Mouse (Mus musculus) MEL (cell line): ENCODE measurements around the gene Lyg2. TPM values are rescaled to one million over a fixed set of nuclear protein-coding genes. Genes with fewer than 3 reads are reported as not detected.

Experiments used
- DNase-seq: peaks from one replicate; pipeline ENCODE4 v3.0.0; 2011; ENCODE audit warnings: low read depth, low spot score
- H3K27ac ChIP-seq: 2 replicates; pipeline ENCODE4 v1.5.1; 2012; ENCODE audit warnings: low read depth, mild to moderate bottlenecking, control low read depth, low read length, moderate library complexity; ENCODE audit not compliant: control insufficient read depth
- H3K27me3 ChIP-seq, 2 experiments: fragments of 150-350 bp in 1 of 2; sonication (generic) in 1 of 2; 2 replicates each; pipeline ENCODE4 v1.6.1; 2012; ENCODE audit warnings: low read length in 2 of 2, mild to moderate bottlenecking in 2 of 2, improper control_type of control experiment in 1 of 2, moderate library complexity in 1 of 2; ENCODE audit not compliant: insufficient read depth in 2 of 2, control insufficient read depth in 1 of 2
- H3K36me3 ChIP-seq, 2 experiments: 2 replicates each; pipeline ENCODE4 v1.6.1; 2012 to 2014; ENCODE audit warnings: low read length in 2 of 2, improper control_type of control experiment in 1 of 2, inconsistent platforms in 1 of 2, mild to moderate bottlenecking in 1 of 2; ENCODE audit not compliant: insufficient read depth in 2 of 2, control insufficient read depth in 1 of 2
- H3K4me1 ChIP-seq, 2 experiments: fragments of 150-350 bp in 1 of 2; sonication (generic) in 1 of 2; 2 replicates each; pipeline ENCODE4 v1.6.1; 2012; ENCODE audit warnings: low read length in 2 of 2, improper control_type of control experiment in 1 of 2, mild to moderate bottlenecking in 1 of 2; ENCODE audit not compliant: insufficient read depth in 2 of 2, control insufficient read depth in 1 of 2
- H3K4me3 ChIP-seq, 2 experiments: fragments of 150-350 bp in 1 of 2; sonication (generic) in 1 of 2; 2 replicates each; pipeline ENCODE4 v1.5.1; 2012; ENCODE audit warnings: low read depth in 2 of 2, low read length in 2 of 2, mild to moderate bottlenecking in 2 of 2, moderate library complexity in 2 of 2, control low read depth in 1 of 2, improper control_type of control experiment in 1 of 2; ENCODE audit not compliant: control insufficient read depth in 1 of 2, insufficient read depth in 1 of 2
- H3K79me2 ChIP-seq: 2 replicates; pipeline ENCODE4 v1.6.1; 2012; ENCODE audit warnings: mild to moderate bottlenecking, low read length, moderate library complexity; ENCODE audit not compliant: control insufficient read depth, poor library complexity, insufficient read depth
- H3K9ac ChIP-seq: 2 replicates; pipeline ENCODE4 v1.6.1; 2012; ENCODE audit warnings: low read depth, mild to moderate bottlenecking, control low read depth, low read length, moderate library complexity; ENCODE audit not compliant: control insufficient read depth, poor library complexity, severe bottlenecking
- H3K9me3 ChIP-seq: fragments of 150-350 bp; sonication (generic); replicated peaks from 2 replicates; pipeline ENCODE4 v1.6.1; 2012; ENCODE audit warnings: mild to moderate bottlenecking, low read length, improper control_type of control experiment, moderate library complexity; ENCODE audit not compliant: insufficient read depth
- ELF1 ChIP-seq: IDR thresholded peaks from 2 replicates; pipeline ENCODE4 v1.6.1; 2014; ENCODE audit warnings: low read depth, mild to moderate bottlenecking, inconsistent platforms, low read length, improper control_type of control experiment, moderate library complexity
- GABPA ChIP-seq: IDR thresholded peaks from 2 replicates; pipeline ENCODE4 v1.6.1; 2012; ENCODE audit warnings: low read depth, mild to moderate bottlenecking, inconsistent platforms, low read length, improper control_type of control experiment, moderate library complexity
- HCFC1 ChIP-seq: IDR thresholded peaks from 2 replicates; pipeline ENCODE4 v1.6.1; 2012; ENCODE audit warnings: low read depth, mild to moderate bottlenecking, inconsistent platforms, low read length, improper control_type of control experiment, moderate library complexity
- MAFK ChIP-seq: IDR thresholded peaks from 2 replicates; pipeline ENCODE4 v1.6.1; 2011; ENCODE audit warnings: low read depth, mild to moderate bottlenecking, low read length, improper control_type of control experiment, borderline replicate concordance
- MAZ ChIP-seq: IDR thresholded peaks from 2 replicates; pipeline ENCODE4 v1.6.1; 2012; ENCODE audit warnings: low read depth, mild to moderate bottlenecking, inconsistent platforms, low read length, improper control_type of control experiment
- MXI1 ChIP-seq: IDR thresholded peaks from 2 replicates; pipeline ENCODE4 v1.6.1; 2011; ENCODE audit warnings: mild to moderate bottlenecking, low read depth, low read length, improper control_type of control experiment
- NELFE ChIP-seq: IDR thresholded peaks from 2 replicates; pipeline ENCODE4 v1.6.1; 2011; ENCODE audit warnings: low read depth, low read length, improper control_type of control experiment
- NRF1 ChIP-seq: IDR thresholded peaks from 2 replicates; pipeline ENCODE4 v1.6.1; 2014; ENCODE audit warnings: low read depth, mild to moderate bottlenecking, inconsistent platforms, low read length, improper control_type of control experiment, moderate library complexity; ENCODE audit not compliant: poor library complexity, insufficient read depth, severe bottlenecking
- POLR2A ChIP-seq, 2 experiments: IDR thresholded peaks; 2 replicates each; pipeline ENCODE4 v1.6.1; 2011 to 2012; ENCODE audit warnings: low read length in 2 of 2, mild to moderate bottlenecking in 2 of 2, control low read depth in 1 of 2, improper control_type of control experiment in 1 of 2, low read depth in 1 of 2, moderate library complexity in 1 of 2; ENCODE audit not compliant: control insufficient read depth in 1 of 2, insufficient read depth in 1 of 2, poor library complexity in 1 of 2
- POLR2AphosphoS2 ChIP-seq: IDR thresholded peaks from 2 replicates; pipeline ENCODE4 v1.6.1; 2011; ENCODE audit warnings: low read length, improper control_type of control experiment
- RCOR1 ChIP-seq: IDR thresholded peaks from 2 replicates; pipeline ENCODE4 v1.6.1; 2012; ENCODE audit warnings: low read depth, mild to moderate bottlenecking, inconsistent platforms, low read length, improper control_type of control experiment
- SIN3A ChIP-seq: IDR thresholded peaks from 2 replicates; pipeline ENCODE4 v1.6.1; 2012; ENCODE audit warnings: low read length, improper control_type of control experiment, inconsistent platforms
- TBP ChIP-seq: IDR thresholded peaks from 2 replicates; pipeline ENCODE4 v1.8.0; 2011; ENCODE audit warnings: low read depth, low read length, improper control_type of control experiment
- USF2 ChIP-seq, 2 experiments: IDR thresholded peaks; 2 replicates each; pipeline ENCODE4 v1.6.1; 2011 to 2012; ENCODE audit warnings: improper control_type of control experiment in 2 of 2, low read length in 2 of 2, borderline replicate concordance in 1 of 2, inconsistent platforms in 1 of 2, low read depth in 1 of 2, mild to moderate bottlenecking in 1 of 2; ENCODE audit not compliant: insufficient read depth in 1 of 2
- ZMIZ1 ChIP-seq: IDR thresholded peaks from 2 replicates; pipeline ENCODE4 v1.6.1; 2012; ENCODE audit warnings: low read depth, mild to moderate bottlenecking, inconsistent platforms, low read length, improper control_type of control experiment, moderate library complexity
- ZNF384 ChIP-seq: IDR thresholded peaks from 2 replicates; pipeline ENCODE4 v1.6.1; 2012; ENCODE audit warnings: low read depth, mild to moderate bottlenecking, inconsistent platforms, low read length, improper control_type of control experiment
- polyA plus RNA-seq, 2 experiments: library from polyadenylated mRNA; stranded (reverse) in 1 of 2; unstranded in 1 of 2; fragments of >175 nt in 1 of 2; fragments of >200 nt in 1 of 2; gene quantifications; 2 replicates each; pipeline versions ENCODE4 v1.2.1 to v1.2.4; 2012; ENCODE audit warnings: low replicate concordance in 2 of 2, low read depth in 1 of 2; ENCODE audit not compliant: insufficient read length in 2 of 2, insufficient read depth in 1 of 2, missing spikeins in 1 of 2
- total RNA-seq: library from RNA; depleted of rRNA; stranded (reverse); fragments of 300-350 nt; gene quantifications from 2 replicates; pipeline ENCODE4 v1.2.3, GENCODE M21; 2012; rRNA removed

Gene Lyg2
- total and polyA plus RNA-seq, 3 experiments: not detected

DNA sequence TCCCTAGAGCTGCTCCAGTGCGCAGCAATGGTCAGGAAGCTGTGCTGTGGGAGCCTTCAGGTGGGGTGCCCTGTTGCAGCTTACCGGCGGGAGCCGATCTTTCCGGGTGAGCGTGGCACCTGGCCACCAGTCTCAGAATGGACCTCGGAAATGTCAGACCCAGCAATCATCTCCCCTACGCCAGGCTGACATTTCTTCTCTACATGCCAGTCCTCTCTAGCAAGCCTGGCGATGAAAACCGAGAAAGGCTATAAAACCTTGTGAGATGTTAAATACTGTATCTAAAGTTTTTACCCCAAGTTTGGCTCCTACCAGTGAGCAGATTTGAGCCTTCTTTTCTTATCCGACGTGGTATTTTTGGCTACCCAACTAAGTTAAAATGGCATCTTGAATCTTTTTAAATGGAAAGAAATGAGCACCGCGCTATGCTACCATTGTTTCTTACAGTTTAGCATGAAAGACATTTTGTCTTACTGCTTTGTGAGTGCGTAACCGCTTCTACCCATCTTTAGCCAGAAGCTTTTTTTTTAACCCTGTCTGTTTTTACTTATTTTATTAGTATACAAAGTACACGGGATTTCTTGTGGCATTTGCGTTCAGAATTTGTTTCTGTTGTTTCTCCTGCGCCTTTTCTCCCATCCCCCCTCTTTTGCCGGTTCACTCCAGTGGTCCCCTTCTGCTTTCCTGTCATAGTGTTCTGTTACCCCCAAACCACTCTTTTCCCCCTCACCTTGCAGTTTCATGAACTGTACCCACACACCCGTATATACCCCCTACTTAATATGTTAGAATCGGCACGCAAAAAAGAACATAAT lies 50.7 kb downstream of the Lyg2 start (continued):
- TF ChIP-seq TBP (no peak), ZMIZ1 (0 out of 2 replicates have a peak, but pooled peaks have one; percentile 44), ZNF384 (no peak)
- TF ChIP-seq, all 39 proteins: peak for 8

DNA sequence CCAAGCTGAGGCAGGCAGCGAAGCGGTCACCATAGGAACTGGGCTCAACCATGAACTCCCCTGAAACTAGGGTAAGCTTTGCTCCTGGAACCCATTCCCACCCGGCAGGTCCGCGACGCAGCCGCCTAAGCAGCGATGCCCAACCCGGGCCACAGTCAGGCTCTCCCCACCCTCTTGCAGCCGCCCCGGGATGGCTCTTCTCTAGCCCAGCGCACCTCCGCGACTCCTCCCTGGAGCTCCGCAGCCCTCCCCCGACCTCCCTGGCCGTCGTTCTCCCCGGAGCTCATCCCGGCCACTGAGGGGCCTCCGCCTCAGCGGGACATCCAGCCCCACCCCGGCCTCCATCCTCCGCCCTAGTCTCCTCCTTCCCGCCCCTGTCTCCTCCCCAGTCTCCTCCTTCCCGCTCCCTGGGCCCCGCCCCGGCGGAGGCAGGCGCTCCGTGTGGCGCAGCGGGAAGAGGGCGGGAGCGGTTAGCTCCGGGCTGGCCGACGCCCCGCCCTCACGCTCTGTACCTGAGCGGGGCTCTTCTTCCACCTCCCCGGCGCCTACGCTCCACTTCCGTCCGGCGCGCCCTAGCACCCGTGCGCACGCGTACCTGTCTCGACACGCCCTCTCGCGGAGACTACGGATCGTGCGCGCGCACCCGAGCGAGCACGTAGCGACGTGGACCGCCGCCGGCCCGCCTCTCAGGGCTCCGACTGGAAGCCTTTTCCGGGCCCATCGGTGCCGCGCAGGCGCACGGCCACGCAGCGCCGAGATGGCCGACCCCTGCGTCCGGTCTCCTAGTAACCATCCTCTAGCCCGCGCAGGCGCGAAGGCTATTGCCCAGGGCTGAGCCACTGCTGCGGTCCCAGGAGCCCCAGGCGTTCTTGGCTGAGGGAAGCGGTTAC lies 51.5 kb downstream of the Lyg2 start:
- peaks cover 1 to 4% of the 10 kb centered on the region in 2 experiments; a peak in 3 of 4 replicates for H3K27me3 ChIP-seq
- H3K79me2 ChIP-seq: peaks cover 2% of the 10 kb centered on the region; the same call in 1 of the 2 replicates
- peak overlapping the region; percentile 88 for H3K9ac ChIP-seq
- peak overlapping the region; percentile 88 for H3K27ac ChIP-seq
- TF ChIP-seq POLR2A (IDR thresholded peaks at IDR 0.05; ENCODE audit: control insufficient read depth in 1 of 2, insufficient read depth in 1 of 2, low read depth in 1 of 2, low read length in 2 of 2, poor library complexity in 1 of 2): peak; percentile 50 to 78; a peak in 3 of 4 replicates
- TF ChIP-seq POLR2AphosphoS2: peak; percentile 57; the same call in 1 of the 2 replicates
- 0 out of 2 replicates have a peak, but pooled peaks have one; percentile 36 for TF ChIP-seq TBP
- peak; percentile 57; the same call in 1 of the 2 replicates for TF ChIP-seq MAZ
- TF ChIP-seq MXI1: peak; percentile 79; the same call in 1 of the 2 replicates
- TF ChIP-seq USF2 (IDR thresholded peaks at IDR 0.05; ENCODE audit: borderline replicate concordance in 1 of 2, insufficient read depth in 1 of 2, low read depth in 1 of 2, low read length in 2 of 2): no peak
- TF ChIP-seq NRF1: peak; percentile 97
- no peak for TF ChIP-seq RCOR1
- TF ChIP-seq HCFC1: peak; percentile 85
- no peak for TF ChIP-seq GABPA
- TF ChIP-seq ELF1: peak; percentile 89
- no peak for TF ChIP-seq MAFK
- peak; percentile 64; the same call in 1 of the 2 replicates for TF ChIP-seq NELFE
- peak; percentile 88; the same call in 1 of the 2 replicates for TF ChIP-seq SIN3A
- peaks cover 5 to 12% of the 10 kb centered on the region in 2 experiments; a peak in 3 of 4 replicates for H3K4me1 ChIP-seq
- H3K9me3 ChIP-seq: no peaks in the 10 kb centered on the region
- H3K4me3 ChIP-seq: peak overlapping the region; percentile 75 to 91
- H3K36me3 ChIP-seq: peaks cover 0 to 13% of the 10 kb centered on the region in 2 experiments; a peak in 2 of 4 replicates
- peak; percentile 99 for DNase-seq

Other genes starting within 250 kb of the Lyg2 start
- gene 2010300C02Rik, start 196.4 kb downstream of the Lyg2 start, total RNA-seq: not detected in 2 replicates
- gene 2010300C02Rik, start 196.4 kb downstream of the Lyg2 start, polyA plus RNA-seq: not detected
- 0.35 and 0.49 TPM in 2 replicates for gene Tsga10, start 50.1 kb downstream of the Lyg2 start, total RNA-seq
- gene Tsga10, start 50.1 kb downstream of the Lyg2 start, polyA plus RNA-seq: under 1 TPM in 1 of 2 experiments, not detected in 1; 0.64 TPM
- 7.0 and 7.9 TPM in 2 replicates for gene Lipt1, start 44.8 kb downstream of the Lyg2 start, total RNA-seq
- 1 to 10 TPM in 1 of 2 experiments, not detected in 1; 7.1 TPM for gene Lipt1, start 44.8 kb downstream of the Lyg2 start, polyA plus RNA-seq
- 16.3 and 20.9 TPM in 2 replicates for gene Mitd1, start 26.1 kb downstream of the Lyg2 start, total RNA-seq
- 10 to 100 TPM in 1 of 2 experiments, not detected in 1; 23.0 TPM for gene Mitd1, start 26.1 kb downstream of the Lyg2 start, polyA plus RNA-seq
- 255 and 257 TPM in 2 replicates for gene Mrpl30, start 26.0 kb downstream of the Lyg2 start, total RNA-seq
- 100 to 1,000 TPM; 189 to 260 TPM for gene Mrpl30, start 26.0 kb downstream of the Lyg2 start, polyA plus RNA-seq
- gene Lyg1, start 41.3 kb upstream of the Lyg2 start, total RNA-seq: not detected in 2 replicates
- gene Lyg1, start 41.3 kb upstream of the Lyg2 start, polyA plus RNA-seq: not detected
- gene Txndc9, start 81.4 kb upstream of the Lyg2 start, total RNA-seq: 59.5 and 65.5 TPM in 2 replicates
- 100 to 1,000 TPM in 1 of 2 experiments, 10 to 100 TPM in 1; 74.6 to 102 TPM for gene Txndc9, start 81.4 kb upstream of the Lyg2 start, polyA plus RNA-seq
- gene Eif5b, start 81.5 kb upstream of the Lyg2 start, total RNA-seq: 24.2 and 30.3 TPM in 2 replicates
- gene Eif5b, start 81.5 kb upstream of the Lyg2 start, polyA plus RNA-seq: 100 to 1,000 TPM in 1 of 2 experiments, 10 to 100 TPM in 1; 67.2 to 186 TPM
- 25.6 and 28.9 TPM in 2 replicates for gene Rev1, start 213.3 kb upstream of the Lyg2 start, total RNA-seq
- 10 to 100 TPM in 1 of 2 experiments, not detected in 1; 31.0 TPM for gene Rev1, start 213.3 kb upstream of the Lyg2 start, polyA plus RNA-seq